Mouse (Mus musculus) forebrain, embryonic 13.5 days (tissue): ENCODE measurements around the gene Nat8f4. TPM values are rescaled to one million over a fixed set of nuclear protein-coding genes. Genes with fewer than 3 reads are reported as not detected.
"Not testable (repeated sequence)": the region's sequence is repeated elsewhere in the genome, so short reads cannot be mapped to it uniquely, and the experiment has no call there.

Experiments
- ATAC-seq: fragments of 200-750 bp; cut with Nextera tagmentation; 2 replicates; pipeline ENCODE4 v1.8.0; 2017
- H3K27ac ChIP-seq: fragments of 300-500 bp; sonication (generic); 2 replicates; pipeline ENCODE4 v1.5.1; 2015; ENCODE audit warnings: inconsistent platforms, mild to moderate bottlenecking, moderate library complexity
- H3K27me3 ChIP-seq: fragments of 300-500 bp; sonication (generic); 2 replicates; pipeline ENCODE4 v1.6.1; 2015; ENCODE audit warnings: mild to moderate bottlenecking, inconsistent platforms
- H3K36me3 ChIP-seq: fragments of 300-500 bp; sonication (generic); 2 replicates; pipeline ENCODE4 v1.6.1; 2015; ENCODE audit warnings: mild to moderate bottlenecking, inconsistent platforms; ENCODE audit not compliant: poor library complexity, severe bottlenecking
- H3K4me1 ChIP-seq: fragments of 300-500 bp; sonication (generic); 2 replicates; pipeline ENCODE4 v1.6.1; 2015; ENCODE audit warnings: inconsistent platforms
- H3K4me2 ChIP-seq: fragments of 300-500 bp; sonication (generic); 2 replicates; pipeline ENCODE4 v1.6.1; 2015; ENCODE audit warnings: inconsistent platforms, mild to moderate bottlenecking, moderate library complexity
- H3K4me3 ChIP-seq: fragments of 300-500 bp; sonication (generic); 2 replicates; pipeline ENCODE4 v1.5.1; 2015; ENCODE audit warnings: mild to moderate bottlenecking, inconsistent platforms
- H3K9ac ChIP-seq: fragments of 300-500 bp; sonication (generic); 2 replicates; pipeline ENCODE4 v1.6.1; 2015; ENCODE audit warnings: mild to moderate bottlenecking, inconsistent platforms
- H3K9me3 ChIP-seq: fragments of 300-500 bp; sonication (generic); replicated peaks from 2 replicates; pipeline ENCODE4 v1.6.1; 2016; ENCODE audit warnings: inconsistent platforms
- WGBS: fragments of 180-500 bp; shearing (Covaris S2); methylation state at CpG from one replicate; pipeline ENCODE4 v1.1.7; 2015; 5-methylcytosine and 5-hydroxymethylcytosine counted together
- polyA plus RNA-seq: library from polyadenylated mRNA; unstranded; fragments of >200 nt; fragmentation: Nextera tagmentation; extraction: Ambion mirVana; gene quantifications from 2 replicates; pipeline ENCODE4 v1.2.1, GENCODE M21; 2015

The Nat8f4 gene
- 7.5 and 8.1 TPM in 2 replicates for polyA plus RNA-seq

DNA sequence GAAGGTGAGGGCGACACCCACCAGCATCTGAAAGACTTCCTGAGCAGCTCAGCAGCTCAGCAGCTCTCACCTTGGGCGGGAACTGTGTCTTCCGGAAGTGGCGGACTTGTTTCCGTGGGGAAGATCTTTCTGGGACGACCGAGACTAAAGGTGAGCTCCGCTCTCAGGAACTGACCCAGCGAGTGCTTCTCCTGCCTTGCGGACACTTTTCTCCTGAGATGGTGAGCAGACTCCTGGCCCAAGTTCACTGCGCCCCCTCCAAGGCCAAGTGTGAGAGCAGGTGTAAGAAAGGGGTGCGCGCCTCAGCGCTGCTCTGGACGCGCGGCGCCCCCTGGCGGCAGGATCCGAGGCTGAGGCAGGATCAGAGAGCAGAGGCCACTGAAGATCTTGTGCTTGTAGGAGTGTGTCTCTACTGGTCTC lies at the start of gene Nat8f4:
Nat8f4 (minus strand) TSS at position 243 of the 420 bp plus-strand sequence.
- Histone ChIP-seq H3K4me3 (peak within 1 kb of the TSS; percentile 35), H3K4me2 (peak within 1 kb of the TSS; percentile 53)
- not testable (repeated sequence) for H3K9ac ChIP-seq, H3K36me3 ChIP-seq, H3K4me1 ChIP-seq, H3K9me3 ChIP-seq, H3K27ac ChIP-seq, H3K27me3 ChIP-seq
- 13% methylated on average over 20 of the region's 20 CpGs for WGBS
- ATAC-seq = peak; percentile 77

DNA sequence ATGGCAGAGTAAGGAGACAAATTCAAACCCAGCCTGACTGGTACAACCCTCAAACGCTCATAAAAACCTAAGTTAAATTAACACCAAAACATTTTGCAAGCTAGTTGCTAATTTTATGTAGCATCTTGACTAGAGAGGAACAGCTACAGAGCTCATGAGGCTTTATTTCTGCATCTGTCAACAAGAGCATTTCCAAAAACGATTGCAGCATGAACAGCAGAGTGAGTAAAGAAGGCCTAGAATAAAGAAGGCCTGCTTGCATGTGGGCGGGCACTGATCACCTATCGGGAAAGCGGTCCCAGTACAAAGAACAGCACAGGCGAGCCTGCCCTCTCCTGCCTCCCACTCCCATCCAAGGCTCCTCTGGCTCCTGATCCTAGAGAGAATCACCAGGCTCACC lies 43.9 kb upstream of the Nat8f4 start:
- H3K9me3 ChIP-seq = no peaks in the 10 kb centered on the region
- 86% methylated on average over 6 of the region's 6 CpGs for WGBS
- no peaks in the 10 kb centered on the region for H3K4me1 ChIP-seq
- H3K4me2 ChIP-seq = no peak overlapping the region
- no peak for ATAC-seq
- no peaks in the 10 kb centered on the region for H3K27me3 ChIP-seq
- peaks cover 88% of the 10 kb centered on the region for H3K36me3 ChIP-seq
- no peak overlapping the region for H3K4me3 ChIP-seq
- no peak overlapping the region for H3K9ac ChIP-seq
- H3K27ac ChIP-seq = no peak overlapping the region

DNA sequence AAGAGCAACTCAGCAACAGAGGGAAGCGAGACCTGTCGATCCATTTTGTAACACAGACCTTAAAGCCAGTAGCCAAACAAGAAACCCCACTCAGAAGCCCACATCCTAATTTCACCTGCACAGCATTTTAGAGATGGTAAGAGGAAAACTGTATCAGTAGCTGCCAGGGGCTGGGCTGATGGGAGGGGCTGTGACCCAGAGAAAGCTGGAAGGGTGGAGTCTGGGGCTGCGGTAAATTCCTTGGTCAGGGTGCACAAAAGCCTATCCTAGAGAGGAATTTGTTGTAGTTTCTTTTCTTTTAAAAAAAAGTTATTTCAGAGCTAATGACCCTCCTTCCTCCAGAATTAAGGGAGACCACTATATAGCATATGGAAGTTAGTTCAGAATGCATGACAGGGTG lies 37.8 kb upstream of the Nat8f4 start:
- no peaks in the 10 kb centered on the region for H3K27me3 ChIP-seq
- no peaks in the 10 kb centered on the region for H3K9me3 ChIP-seq
- 96% methylated on average over 3 of the region's 3 CpGs for WGBS
- no peak overlapping the region for H3K4me3 ChIP-seq
- H3K4me1 ChIP-seq = no peaks in the 10 kb centered on the region
- H3K4me2 ChIP-seq = no peak overlapping the region
- peaks cover 59% of the 10 kb centered on the region for H3K36me3 ChIP-seq
- H3K9ac ChIP-seq = no peak overlapping the region
- no peak overlapping the region for H3K27ac ChIP-seq
- no peak for ATAC-seq

GRCm38 (mm10) chr6:85938701-85939100 lies 34.0 kb upstream of the Nat8f4 start:
- Histone ChIP-seq H3K4me3 (no peak overlapping the region), H3K36me3 (peaks cover 23% of the 10 kb centered on the region), H3K4me1 (peaks cover 3% of the 10 kb centered on the region; the same call in 1 of the 2 replicates), H3K9me3 (no peaks in the 10 kb centered on the region), H3K9ac (no peak overlapping the region), H3K27ac (no peak overlapping the region), H3K4me2 (no peak overlapping the region), H3K27me3 (no peaks in the 10 kb centered on the region)
- no peak for ATAC-seq
- 87% methylated on average over 10 of the region's 10 CpGs for WGBS

GRCm38 (mm10) chr6:85936508-85937465 lies 32.1 kb upstream of the Nat8f4 start:
- Histone ChIP-seq H3K27ac (peak overlapping the region; percentile 49), H3K36me3 (peaks cover 14% of the 10 kb centered on the region), H3K4me2 (peak overlapping the region; percentile 61), H3K9ac (peak overlapping the region; percentile 59), H3K4me3 (peak overlapping the region; percentile 43)
- ATAC-seq = peak; percentile 96
- not testable (repeated sequence) for H3K27me3 ChIP-seq, H3K9me3 ChIP-seq, H3K4me1 ChIP-seq
- WGBS = 2% methylated on average over 49 of the region's 50 CpGs

GRCm38 (mm10) chr6:85935646-85936045 lies 31.0 kb upstream of the Nat8f4 start:
- Histone ChIP-seq H3K4me3 (no peak overlapping the region), H3K27me3 (no peaks in the 10 kb centered on the region), H3K27ac (no peak overlapping the region), H3K36me3 (peaks cover 11% of the 10 kb centered on the region), H3K4me1 (peaks cover 3% of the 10 kb centered on the region; the same call in 1 of the 2 replicates), H3K4me2 (no peak overlapping the region), H3K9me3 (no peaks in the 10 kb centered on the region), H3K9ac (no peak overlapping the region)
- ATAC-seq = no peak
- WGBS = 69% methylated on average over 3 of the region's 3 CpGs

DNA sequence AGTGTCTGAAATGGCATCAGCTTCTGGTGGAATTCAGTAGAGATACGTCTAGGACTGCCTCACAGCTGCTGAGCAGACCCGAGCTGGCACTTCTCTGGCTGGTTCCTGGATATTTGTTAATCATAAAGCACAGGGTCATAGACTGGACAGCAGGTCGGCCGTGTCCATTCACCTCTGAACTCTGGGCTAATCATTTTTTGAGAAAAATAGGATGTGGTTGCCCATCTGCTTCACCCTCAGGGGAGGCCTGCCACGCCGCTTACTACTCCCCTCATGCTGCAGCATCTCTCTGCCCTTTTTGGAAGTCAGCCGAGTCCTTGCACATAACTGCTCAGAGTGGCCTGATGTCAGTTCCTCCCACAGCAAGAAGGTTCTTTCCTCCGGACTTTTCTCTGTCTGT lies 29.4 kb upstream of the Nat8f4 start:
- Histone ChIP-seq H3K4me2 (no peak overlapping the region), H3K9ac (no peak overlapping the region), H3K27me3 (no peaks in the 10 kb centered on the region), H3K9me3 (no peaks in the 10 kb centered on the region), H3K4me1 (peaks cover 3% of the 10 kb centered on the region; the same call in 1 of the 2 replicates), H3K27ac (no peak overlapping the region), H3K36me3 (peaks cover 27% of the 10 kb centered on the region), H3K4me3 (no peak overlapping the region)
- 90% methylated on average over 8 of the region's 8 CpGs for WGBS
- ATAC-seq = no peak

GRCm38 (mm10) chr6:85929312-85929711 lies 24.6 kb upstream of the Nat8f4 start:
- Histone ChIP-seq H3K27me3 (no peaks in the 10 kb centered on the region), H3K9me3 (no peaks in the 10 kb centered on the region), H3K36me3 (peaks cover 70% of the 10 kb centered on the region), H3K9ac (no peak overlapping the region), H3K27ac (no peak overlapping the region), H3K4me2 (no peak overlapping the region), H3K4me1 (no peaks in the 10 kb centered on the region), H3K4me3 (no peak overlapping the region)
- 92% methylated on average over 1 of the region's 1 CpGs for WGBS
- no peak for ATAC-seq

DNA sequence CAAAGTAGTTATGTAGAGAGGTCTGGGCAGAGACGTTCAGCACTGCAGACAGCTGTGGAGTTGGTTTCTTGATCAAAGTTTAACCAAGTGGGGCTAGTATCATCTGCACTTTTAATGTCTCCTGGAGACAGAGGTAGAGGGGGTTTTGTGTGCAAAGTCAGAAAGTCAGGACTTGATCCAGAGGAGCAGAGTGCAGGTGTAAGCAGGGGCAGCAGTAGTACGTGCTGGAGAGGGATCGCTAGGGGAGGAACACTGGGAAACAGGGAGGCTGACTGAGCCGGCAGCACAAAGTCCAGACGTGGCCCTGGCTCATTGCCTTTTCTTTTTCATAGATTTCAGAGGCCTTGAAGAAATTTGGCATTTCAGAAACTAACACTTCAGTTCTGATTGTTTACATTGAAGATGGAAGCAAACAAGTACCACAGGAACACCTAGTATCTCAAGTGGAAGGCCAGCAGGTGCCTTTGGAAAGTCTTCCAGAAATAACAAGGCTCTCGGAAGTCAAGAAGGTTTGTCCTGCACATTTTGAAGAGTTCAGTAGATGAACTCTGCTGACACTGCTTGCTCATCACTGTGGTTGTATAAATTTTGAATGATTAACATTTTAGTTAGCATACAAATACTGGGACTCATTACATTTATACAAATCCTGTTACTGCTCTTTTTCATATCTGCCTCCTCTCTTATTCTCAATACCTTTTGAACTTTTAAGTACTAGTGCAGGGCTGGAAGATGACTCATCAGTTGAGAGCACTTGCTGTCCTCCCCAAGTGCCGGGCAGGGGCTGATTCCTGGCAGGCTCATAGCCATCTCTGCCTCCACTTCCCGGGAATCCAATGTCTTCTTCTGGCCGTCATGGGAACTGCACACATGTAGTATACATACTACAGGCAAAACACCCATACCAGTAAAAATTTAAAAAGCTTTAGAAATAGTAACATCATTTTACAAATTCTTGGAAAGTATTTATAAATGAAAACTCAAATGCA lies 23.1 kb upstream of the Nat8f4 start:
- WGBS = 91% methylated on average over 9 of the region's 9 CpGs
- no peak overlapping the region for H3K4me2 ChIP-seq
- H3K9me3 ChIP-seq = no peaks in the 10 kb centered on the region
- no peaks in the 10 kb centered on the region for H3K27me3 ChIP-seq
- H3K36me3 ChIP-seq = peaks cover 75% of the 10 kb centered on the region
- H3K9ac ChIP-seq = no peak overlapping the region
- no peaks in the 10 kb centered on the region for H3K4me1 ChIP-seq
- ATAC-seq = no peak
- H3K27ac ChIP-seq = no peak overlapping the region
- H3K4me3 ChIP-seq = no peak overlapping the region

- H3K4me2 ChIP-seq = no peak overlapping the region
- no peaks in the 10 kb centered on the region for H3K9me3 ChIP-seq
- H3K36me3 ChIP-seq = peaks cover 79% of the 10 kb centered on the region
- no peak overlapping the region for H3K4me3 ChIP-seq
- H3K9ac ChIP-seq = no peak overlapping the region
- no peak overlapping the region for H3K27ac ChIP-seq
- no peaks in the 10 kb centered on the region for H3K27me3 ChIP-seq
- H3K4me1 ChIP-seq = no peaks in the 10 kb centered on the region
- ATAC-seq = no peak
- whole genome bisulfite sequencing = 91% methylated on average over 1 of the region's 1 CpGs
Measured at GRCm38 (mm10) chr6:85926709-85927108, 22.0 kb upstream of the Nat8f4 start.

- no peaks in the 10 kb centered on the region for H3K9me3 ChIP-seq
- ATAC-seq = no peak
- no peak overlapping the region for H3K9ac ChIP-seq
- 92% methylated on average over 1 of the region's 1 CpGs for WGBS
- no peak overlapping the region for H3K4me2 ChIP-seq
- H3K4me1 ChIP-seq = no peaks in the 10 kb centered on the region
- no peaks in the 10 kb centered on the region for H3K27me3 ChIP-seq
- H3K27ac ChIP-seq = no peak overlapping the region
- peaks cover 63% of the 10 kb centered on the region for H3K36me3 ChIP-seq
- no peak overlapping the region for H3K4me3 ChIP-seq
Measured at GRCm38 (mm10) chr6:85923643-85924042, 19.0 kb upstream of the Nat8f4 start.

DNA sequence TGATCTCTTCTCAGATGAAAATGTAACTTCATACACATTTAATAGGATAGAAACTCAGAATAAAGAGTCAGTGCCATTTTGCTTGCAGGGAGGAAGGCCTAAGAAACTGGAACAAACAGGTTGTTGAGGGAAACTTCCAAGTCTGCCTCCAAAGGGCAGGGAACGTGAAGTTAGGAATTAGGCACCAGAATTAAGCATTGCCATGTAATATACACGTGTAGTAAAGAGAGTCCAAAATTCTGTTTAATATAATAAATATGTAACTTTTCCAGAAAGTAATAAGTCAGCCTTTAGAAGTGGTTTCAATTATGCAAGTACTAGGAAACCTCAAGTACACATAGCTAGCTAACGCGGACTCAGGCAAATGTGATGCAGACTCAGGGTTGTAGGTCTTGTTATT lies 14.7 kb upstream of the Nat8f4 start:
- H3K36me3 ChIP-seq = peaks cover 24% of the 10 kb centered on the region
- no peak overlapping the region for H3K9ac ChIP-seq
- no peaks in the 10 kb centered on the region for H3K9me3 ChIP-seq
- 91% methylated on average over 4 of the region's 4 CpGs for WGBS
- H3K4me2 ChIP-seq = no peak overlapping the region
- no peak overlapping the region for H3K4me3 ChIP-seq
- H3K27me3 ChIP-seq = no peaks in the 10 kb centered on the region
- no peak for ATAC-seq
- H3K27ac ChIP-seq = no peak overlapping the region
- peaks cover 15% of the 10 kb centered on the region for H3K4me1 ChIP-seq
